Mouse (Mus musculus) liver, postnatal 0 days (tissue): ENCODE data around the gene Rab21. TPM values are rescaled to one million over a fixed set of nuclear protein-coding genes. Genes with fewer than 3 reads are reported as not detected.
A peak's percentile ranks its signal among the peaks of the same experiment; 100 is the strongest.

Experiments used
- ATAC-seq: fragments of 200-750 bp; cut with Nextera tagmentation; 2 replicates; pipeline ENCODE4 v1.8.0; 2017; ENCODE audit warnings: mild to moderate bottlenecking, moderate library complexity
- DNase-seq: peaks from one replicate; pipeline ENCODE4 v3.0.0-alpha.2; 2016
- H3K27ac ChIP-seq: fragments of 300-500 bp; sonication (generic); 2 replicates; pipeline ENCODE4 v1.5.1; 2014; ENCODE audit warnings: antibody characterized with exemption, moderate library complexity, mild to moderate bottlenecking, low read depth
- H3K27me3 ChIP-seq: fragments of 300-500 bp; sonication (generic); 2 replicates; pipeline ENCODE4 v1.6.1; 2014; ENCODE audit warnings: low read length, control low read depth, mixed read lengths; ENCODE audit not compliant: insufficient read depth
- H3K36me3 ChIP-seq: fragments of 300-500 bp; sonication (generic); replicated peaks from 2 replicates; pipeline ENCODE4 v1.6.1; 2014; ENCODE audit warnings: mild to moderate bottlenecking, control low read depth, low read length, moderate library complexity, mixed read lengths; ENCODE audit not compliant: insufficient read depth
- H3K4me1 ChIP-seq: fragments of 300-500 bp; sonication (generic); 2 replicates; pipeline ENCODE4 v1.6.1; 2014; ENCODE audit warnings: antibody characterized with exemption, mild to moderate bottlenecking, control low read depth; ENCODE audit not compliant: insufficient read depth
- H3K4me2 ChIP-seq: fragments of 300-500 bp; sonication (generic); 2 replicates; pipeline ENCODE4 v1.6.1; 2014; ENCODE audit warnings: low read depth, mild to moderate bottlenecking, low read length, moderate library complexity, mixed read lengths
- H3K4me3 ChIP-seq: fragments of 300-500 bp; sonication (generic); 2 replicates; pipeline ENCODE4 v1.5.1; 2014; ENCODE audit warnings: low read depth, low read length
- H3K9ac ChIP-seq: fragments of 300-500 bp; sonication (generic); replicated peaks from 2 replicates; pipeline ENCODE4 v1.6.1; 2014; ENCODE audit warnings: mild to moderate bottlenecking, moderate library complexity
- H3K9me3 ChIP-seq: fragments of 300-500 bp; sonication (generic); 2 replicates; pipeline ENCODE4 v1.6.1; 2016; ENCODE audit warnings: mild to moderate bottlenecking, control low read depth, low read length, mixed read lengths
- CTCF ChIP-seq: sonication (generic); IDR thresholded peaks from 2 replicates; pipeline ENCODE4 v1.5.1; 2016; ENCODE audit warnings: antibody characterized with exemption, low read depth
- EP300 ChIP-seq: IDR thresholded peaks from 2 replicates; pipeline ENCODE4 v1.6.1; 2016; ENCODE audit warnings: antibody characterized with exemption, low read depth, mild to moderate bottlenecking
- WGBS: fragments of 180-500 bp; shearing (Covaris S2); extraction: QIAGEN DNeasy Blood & Tissue Kit; methylation state at CpG from one replicate; pipeline ENCODE4 v1.1.7; 2014; ENCODE audit not compliant: insufficient replicate concordance; 5-methylcytosine and 5-hydroxymethylcytosine counted together
- polyA plus RNA-seq: library from polyadenylated mRNA; unstranded; fragments of >200 nt; fragmentation: Nextera tagmentation; extraction: Ambion mirVana; gene quantifications from 2 replicates; pipeline ENCODE4 v1.2.1, GENCODE M21; 2015

The Rab21 gene
- polyA plus RNA-seq, 1 experiment from 2014 or later = 5.8 TPM

DNA sequence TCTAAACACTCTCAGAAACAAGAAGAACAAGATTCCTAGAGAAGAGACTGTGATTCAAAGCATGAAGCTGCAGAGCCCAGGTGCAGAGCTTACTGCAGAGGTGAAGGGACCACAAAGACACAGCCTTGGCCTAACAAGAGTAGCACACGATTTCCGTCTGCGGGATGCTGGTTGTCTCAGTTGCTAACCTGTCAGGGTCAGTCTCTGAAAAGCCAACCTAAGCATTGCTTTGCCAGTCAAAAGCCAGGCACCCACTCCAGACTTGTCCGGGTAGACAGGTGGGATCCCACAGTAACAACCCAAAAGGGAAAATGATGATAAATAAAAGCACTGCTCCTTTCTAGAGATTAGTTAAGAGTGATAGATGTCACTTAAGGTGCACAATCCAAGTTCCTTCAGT lies 6.2 kb downstream of the Rab21 start:
- Histone ChIP-seq H3K4me1 (peaks cover 32% of the 10 kb centered on the region), H3K4me3 (no peak overlapping the region), H3K9ac (no peak overlapping the region), H3K36me3 (0 out of 2 replicates have a peak, but pooled peaks cover 5% of the 10 kb centered on the region), H3K27me3 (no peaks in the 10 kb centered on the region), H3K9me3 (no peaks in the 10 kb centered on the region), H3K27ac (no peak overlapping the region), H3K4me2 (no peak overlapping the region)
- DNase-seq = no peak
- 91% methylated on average over 4 of the region's 4 CpGs for WGBS
- no peak for ATAC-seq
- no peak for TF ChIP-seq EP300

DNA sequence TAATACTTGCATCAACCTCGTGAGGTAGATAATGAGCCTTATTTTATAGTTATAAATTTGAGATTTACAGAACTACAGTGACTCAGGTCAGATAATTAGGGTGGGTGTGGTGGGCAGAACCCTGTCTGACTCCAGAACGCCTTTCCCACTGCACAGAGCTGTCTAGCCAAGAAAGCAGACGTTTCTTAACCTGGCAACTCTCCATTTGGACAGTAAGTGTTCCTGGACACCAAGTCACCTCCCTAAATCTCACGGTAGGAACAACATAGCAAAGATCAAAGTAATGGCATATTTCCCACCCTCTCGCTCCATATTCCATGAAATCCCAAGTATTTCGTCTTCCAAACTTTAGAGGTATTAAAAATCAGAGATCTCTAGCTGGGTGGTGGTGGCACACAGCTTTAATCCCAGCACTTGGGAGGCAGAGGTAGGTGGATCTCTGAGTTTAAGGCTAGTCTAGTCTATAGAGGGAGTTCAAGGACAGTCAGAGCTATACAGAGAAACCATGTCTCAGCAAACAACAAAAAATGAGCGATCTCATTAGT lies 8.0 kb downstream of the Rab21 start:
- H3K27me3 ChIP-seq = no peaks in the 10 kb centered on the region
- DNase-seq = no peak
- no peak overlapping the region for H3K27ac ChIP-seq
- no peak overlapping the region for H3K4me3 ChIP-seq
- 0 out of 2 replicates have a peak, but pooled peaks cover 13% of the 10 kb centered on the region for H3K36me3 ChIP-seq
- H3K4me2 ChIP-seq = no peak overlapping the region
- H3K4me1 ChIP-seq = peaks cover 15% of the 10 kb centered on the region
- WGBS = 79% methylated on average over 7 of the region's 7 CpGs
- no peak overlapping the region for H3K9ac ChIP-seq
- ATAC-seq = no peak
- H3K9me3 ChIP-seq = no peaks in the 10 kb centered on the region
- TF ChIP-seq CTCF (no peak), EP300 (no peak)

GRCm38 (mm10) chr10:115298683-115299082 lies 16.7 kb downstream of the Rab21 start:
- H3K4me1 ChIP-seq = 0 out of 2 replicates have a peak, but pooled peaks cover 2% of the 10 kb centered on the region
- H3K27me3 ChIP-seq = no peaks in the 10 kb centered on the region
- peaks cover 33% of the 10 kb centered on the region for H3K36me3 ChIP-seq
- no peak overlapping the region for H3K4me3 ChIP-seq
- peak; percentile 67 for ATAC-seq
- TF ChIP-seq CTCF (no peak), EP300 (no peak)
- H3K27ac ChIP-seq = peak overlapping the region; percentile 14; the same call in 1 of the 2 replicates
- no peaks in the 10 kb centered on the region for H3K9me3 ChIP-seq
- WGBS = 66% methylated on average over 4 of the region's 4 CpGs
- H3K4me2 ChIP-seq = no peak overlapping the region
- no peak for DNase-seq
- no peak overlapping the region for H3K9ac ChIP-seq

- ATAC-seq (no peak), DNase-seq (no peak)
- Histone ChIP-seq H3K36me3 (peaks cover 41% of the 10 kb centered on the region), H3K4me1 (0 out of 2 replicates have a peak, but pooled peaks cover 2% of the 10 kb centered on the region), H3K4me3 (no peak overlapping the region), H3K27ac (no peak overlapping the region), H3K27me3 (no peaks in the 10 kb centered on the region), H3K9ac (no peak overlapping the region), H3K9me3 (no peaks in the 10 kb centered on the region), H3K4me2 (no peak overlapping the region)
- 92% methylated on average over 5 of the region's 5 CpGs for WGBS
- no peak for TF ChIP-seq EP300
- no peak for TF ChIP-seq CTCF
Measured at GRCm38 (mm10) chr10:115297582-115297981, 17.8 kb downstream of the Rab21 start.

- 74% methylated on average over 9 of the region's 9 CpGs for WGBS
- 0 out of 2 replicates have a peak, but pooled peaks cover 2% of the 10 kb centered on the region for H3K4me1 ChIP-seq
- no peaks in the 10 kb centered on the region for H3K27me3 ChIP-seq
- H3K9me3 ChIP-seq = no peaks in the 10 kb centered on the region
- peak; percentile 40 for DNase-seq
- peak; percentile 68 for ATAC-seq
- H3K36me3 ChIP-seq = peaks cover 52% of the 10 kb centered on the region
- no peak overlapping the region for H3K4me3 ChIP-seq
- peak overlapping the region; percentile 37 for H3K27ac ChIP-seq
- TF ChIP-seq EP300 = no peak
- TF ChIP-seq CTCF = peak; percentile 52
- no peak overlapping the region for H3K4me2 ChIP-seq
- no peak overlapping the region for H3K9ac ChIP-seq
Measured at GRCm38 (mm10) chr10:115296401-115296935, 18.9 kb downstream of the Rab21 start.

DNA sequence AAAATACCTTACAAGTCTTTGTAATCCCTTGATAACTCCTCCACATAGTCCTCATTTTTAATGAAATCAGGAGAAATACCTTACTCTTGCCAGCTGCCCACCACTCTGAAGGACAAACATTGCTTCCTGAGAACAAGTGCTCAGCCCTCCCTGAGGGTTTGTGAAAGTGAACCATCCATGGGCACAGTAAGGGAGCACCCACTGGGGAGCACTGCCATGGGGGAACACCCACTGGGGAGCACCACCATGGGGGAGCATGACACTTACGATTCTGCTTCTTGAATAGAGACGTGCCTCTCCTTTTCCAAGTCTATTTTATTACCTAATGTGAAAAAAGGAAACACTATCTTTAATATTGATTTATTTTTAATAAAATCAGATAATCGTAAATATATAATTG lies 20.2 kb downstream of the Rab21 start:
- Histone ChIP-seq H3K27me3 (no peaks in the 10 kb centered on the region), H3K4me1 (0 out of 2 replicates have a peak, but pooled peaks cover 2% of the 10 kb centered on the region), H3K27ac (no peak overlapping the region), H3K4me2 (no peak overlapping the region), H3K9me3 (no peaks in the 10 kb centered on the region), H3K4me3 (no peak overlapping the region), H3K9ac (no peak overlapping the region), H3K36me3 (peaks cover 49% of the 10 kb centered on the region)
- DNase-seq = no peak
- 91% methylated on average over 3 of the region's 3 CpGs for WGBS
- no peak for ATAC-seq
- TF ChIP-seq EP300 (no peak), CTCF (no peak)
